Mouse (Mus musculus) MEL (cell line): ENCODE results near the gene Prss22.

Experiments
- POLR2A ChIP-seq, 2 experiments: IDR thresholded peaks; 2 replicates each; pipeline ENCODE4 v1.6.1; 2011 to 2012; ENCODE audit warnings: low read length in 2 of 2, mild to moderate bottlenecking in 2 of 2, control low read depth in 1 of 2, improper control_type of control experiment in 1 of 2, low read depth in 1 of 2, moderate library complexity in 1 of 2; ENCODE audit not compliant: control insufficient read depth in 1 of 2, insufficient read depth in 1 of 2, poor library complexity in 1 of 2
- SIN3A ChIP-seq: IDR thresholded peaks from 2 replicates; pipeline ENCODE4 v1.6.1; 2012; ENCODE audit warnings: low read length, improper control_type of control experiment, inconsistent platforms

GRCm38 (mm10) chr17:23998383-23998782 is 483 bp upstream of the Prss22 start:
- TF ChIP-seq SIN3A: no peak
- TF ChIP-seq POLR2A (IDR thresholded peaks at IDR 0.05; ENCODE audit: control insufficient read depth in 1 of 2, insufficient read depth in 1 of 2, low read depth in 1 of 2, low read length in 2 of 2, poor library complexity in 1 of 2): no peak
